8 mouse cellular contexts compared by ENCODE assay signal in the genomic region with DNA sequence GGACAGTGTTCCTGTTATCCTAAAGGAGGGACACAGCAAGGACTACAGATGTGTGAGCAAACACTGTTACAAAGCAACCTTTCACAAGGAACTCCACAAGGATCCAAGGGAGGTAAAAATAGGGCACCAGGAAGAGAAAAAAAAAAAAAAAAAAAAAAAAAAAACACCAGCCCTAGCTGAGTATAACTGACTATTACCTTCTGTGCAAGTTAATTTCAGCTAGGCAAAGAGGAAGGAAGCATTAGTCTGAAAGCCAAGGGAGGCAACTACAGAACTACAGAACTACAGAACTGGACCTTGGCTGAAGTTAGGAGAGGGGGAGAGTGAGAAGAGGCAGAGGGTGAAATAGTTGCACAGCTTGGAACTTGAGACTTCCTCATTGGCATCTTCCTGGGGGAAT. TPM values are rescaled to one million over a fixed set of nuclear protein-coding genes. Genes with fewer than 3 reads are reported as not detected.
A peak's percentile ranks its signal among the peaks of the same experiment; 100 is the strongest.
DNase-seq lines count a peak whose midpoint lies in the region; ATAC-seq and TF ChIP-seq lines count a peak whose summit lies in the region.
"Had no signal": no experiment of that assay in that cellular context is flagged by ENCODE, and none has a peak within 500 bp of the region (broad histone marks: within the 10 kb centered on the region; RNA-seq: fewer than 3 reads in every experiment).

No protein-coding gene starts in this region.

- H3K4me1 ChIP-seq in heart, embryonic 16.5 days (ENCODE audit: control insufficient read depth, insufficient read depth, low read length) = peaks cover 10% of the 10 kb centered on the region; the same call in 1 of the 2 replicates

- no peaks in the 10 kb centered on the region for H3K9me3 ChIP-seq in heart, embryonic 16.5 days (replicated peaks; ENCODE audit: control insufficient read depth, low read length)

- DNase-seq in layer of hippocampus, adult 2 months (ENCODE audit: low spot score in 2 of 2) = no peak
- DNase-seq in layer of hippocampus, adult 9-10 months (ENCODE audit: low spot score) = no peak
- DNase-seq in NIH3T3 (ENCODE audit: low read depth) = peak; percentile 42
- DNase-seq in lung, postnatal 10 days = peak; percentile 3
- no peak for DNase-seq in cerebellum, adult 9-10 months
- DNase-seq in thymus, postnatal 25 days = no peak
- DNase-seq: adrenal gland, postnatal 25 days had no signal

- H3K27ac ChIP-seq in layer of hippocampus, adult 2 months = peak overlapping the region; percentile 99
- H3K27ac ChIP-seq in heart, embryonic 16.5 days (ENCODE audit: low read length) = peak overlapping the region; percentile 99

- ATAC-seq in heart, embryonic 16.5 days (replicated peaks; ENCODE audit: extremely low read depth, insufficient read depth, low FRiP score) = no peak

- H3K9ac ChIP-seq in heart, embryonic 16.5 days (ENCODE audit: low read length) = no peak overlapping the region

- H3K4me3 ChIP-seq in layer of hippocampus, adult 2 months = peak overlapping the region; percentile 89; the same call in 1 of the 2 replicates
- H3K4me3 ChIP-seq in heart, embryonic 16.5 days (ENCODE audit: low read length) = no peak overlapping the region

- no peak for TF ChIP-seq CTCF in layer of hippocampus, adult 2 months (conservative IDR thresholded peaks at IDR 0.05)

- H3K27me3 ChIP-seq in heart, embryonic 16.5 days (ENCODE audit: control insufficient read depth, insufficient read depth, low read length) = no peaks in the 10 kb centered on the region

- no peaks in the 10 kb centered on the region for H3K36me3 ChIP-seq in heart, embryonic 16.5 days (ENCODE audit: control insufficient read depth, insufficient read depth)

- H3K4me2 ChIP-seq in heart, embryonic 16.5 days (ENCODE audit: low read depth, low read length) = peak overlapping the region; percentile 79

RNA-seq across cellular contexts. Expression of a gene that starts 0.9 kb away (rescaled TPM):
- 10 to 100 TPM; 28.5 to 29.1 TPM for total RNA-seq in layer of hippocampus, adult 2 months (2021)
- polyA plus RNA-seq in heart, embryonic 16.5 days (2015; fragmentation: Nextera tagmentation; extraction: Ambion mirVana) = 41.5 and 43.6 TPM in 2 replicates

RNA-seq across cellular contexts. Expression of a gene that starts 57.9 kb away (rescaled TPM):
- 10 to 100 TPM; 40.6 to 52.0 TPM for total RNA-seq in layer of hippocampus, adult 2 months (2021)
- 42.0 and 45.2 TPM in 2 replicates for polyA plus RNA-seq in heart, embryonic 16.5 days (2015; fragmentation: Nextera tagmentation; extraction: Ambion mirVana)

Comparison
In these comparisons a context has a peak if more than half of its experiments do, and no peak if none do; other contexts are left out.
1. DNase-seq: peak in NIH3T3 (single experiment) and lung, postnatal 10 days (single experiment); none in layer of hippocampus, adult 2 months (0 of 2), layer of hippocampus, adult 9-10 months (single experiment), cerebellum, adult 9-10 months (single experiment) and thymus, postnatal 25 days (single experiment).